Mouse (Mus musculus) liver, adult 2 months (tissue): ENCODE results near the gene Babam1.

Experiments used
- CTCF ChIP-seq: fragments of 200-500 bp; IDR thresholded peaks from 2 replicates; pipeline ENCODE4 v1.5.1; 2011; ENCODE audit warnings: low read depth, low read length, control low read depth
- POLR2A ChIP-seq: fragments of 200-500 bp; IDR thresholded peaks from 2 replicates; pipeline ENCODE4 v1.6.1; 2011; ENCODE audit warnings: low read length, control low read depth; ENCODE audit not compliant: insufficient read depth; ENCODE audit errors: extremely low read depth

DNA sequence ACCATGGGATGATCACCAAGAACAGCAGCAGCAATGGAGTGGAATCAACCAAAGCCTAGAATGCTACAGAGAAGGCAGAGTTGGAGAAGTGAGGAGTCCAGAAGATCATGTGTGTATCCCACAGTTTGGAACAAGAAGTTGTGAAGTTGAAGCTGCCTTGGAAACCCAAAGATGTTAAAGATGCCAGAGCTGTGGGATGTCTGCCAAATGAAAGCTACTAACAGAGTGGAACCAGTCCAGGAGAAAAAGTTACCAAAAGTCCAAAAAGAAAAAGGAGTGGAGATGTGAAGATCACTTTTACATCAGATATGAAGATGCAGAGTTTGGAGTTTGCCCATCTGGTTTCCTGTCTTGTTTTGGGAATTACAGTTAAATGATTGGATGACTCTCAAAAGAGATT is 25.5 kb downstream of the Babam1 start:
- TF ChIP-seq POLR2A (no peak), CTCF (no peak)
